Mouse (Mus musculus) ovary, postnatal 10 days (tissue): ENCODE results near the gene 4933416C03Rik.

Source experiments
- DNase-seq: peaks from one replicate; pipeline ENCODE4 v3.0.0; 2022; ENCODE audit warnings: low spot score

Gene 4933416C03Rik

DNA sequence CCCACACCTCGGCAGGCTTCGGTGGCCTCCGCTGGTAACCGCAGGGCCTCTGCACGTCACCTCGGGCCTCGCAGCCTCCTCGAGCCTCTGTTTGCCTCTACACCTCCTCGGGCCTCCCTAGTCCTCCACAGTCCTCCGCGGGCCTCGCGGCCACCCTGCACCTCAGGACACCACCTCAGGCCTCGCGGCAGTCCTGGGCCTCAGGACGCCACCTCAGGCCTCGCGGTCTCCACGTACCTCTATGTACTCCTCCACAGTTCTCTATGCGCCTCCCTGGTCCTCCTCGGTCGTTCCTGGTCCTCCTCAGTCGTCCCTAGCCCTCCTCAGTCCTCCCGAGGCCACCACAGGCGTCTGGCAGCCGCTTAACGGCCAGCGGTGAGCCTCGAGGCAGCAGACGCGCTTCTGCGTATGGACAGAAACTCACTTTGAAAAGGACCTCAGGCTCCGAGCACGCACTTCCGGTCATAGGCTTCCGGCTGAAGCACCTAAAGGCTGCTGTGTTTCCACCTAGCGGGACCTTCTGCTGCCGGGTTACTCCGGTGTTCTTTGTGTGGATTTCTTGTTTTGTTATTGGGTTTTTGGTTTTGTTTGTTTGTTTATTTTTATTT is at the start of gene 4933416C03Rik:
Gene 4933416C03Rik (minus strand): TSS at position 51 of the 608 bp plus-strand sequence.
- no peak for DNase-seq

- DNase-seq: no peak
These were observed 48.6 kb upstream of the 4933416C03Rik start for GRCm38 (mm10) chr10:116162338-116162737.

DNA sequence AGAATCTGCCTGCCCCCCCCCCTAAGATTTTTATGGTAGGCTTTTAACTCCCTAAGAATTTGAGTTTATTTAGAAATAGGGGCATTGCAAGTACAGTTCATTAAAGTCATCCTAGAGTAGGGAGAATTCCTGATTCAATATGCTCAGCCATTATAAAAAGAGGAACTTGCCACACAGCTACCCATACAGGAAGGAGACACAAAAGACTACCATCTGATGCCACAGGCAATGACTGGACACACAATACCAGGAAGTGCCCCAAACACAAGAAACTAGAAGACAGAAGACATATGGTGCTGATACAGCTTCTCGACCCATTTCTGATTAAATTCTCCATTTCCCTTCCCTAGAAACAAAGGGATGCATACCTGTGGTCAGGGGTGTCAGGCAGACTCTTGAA is 43.0 kb upstream of the 4933416C03Rik start:
- DNase-seq: no peak

- DNase-seq: no peak
These were observed 41.0 kb upstream of the 4933416C03Rik start for GRCm38 (mm10) chr10:116154707-116155106.

DNA sequence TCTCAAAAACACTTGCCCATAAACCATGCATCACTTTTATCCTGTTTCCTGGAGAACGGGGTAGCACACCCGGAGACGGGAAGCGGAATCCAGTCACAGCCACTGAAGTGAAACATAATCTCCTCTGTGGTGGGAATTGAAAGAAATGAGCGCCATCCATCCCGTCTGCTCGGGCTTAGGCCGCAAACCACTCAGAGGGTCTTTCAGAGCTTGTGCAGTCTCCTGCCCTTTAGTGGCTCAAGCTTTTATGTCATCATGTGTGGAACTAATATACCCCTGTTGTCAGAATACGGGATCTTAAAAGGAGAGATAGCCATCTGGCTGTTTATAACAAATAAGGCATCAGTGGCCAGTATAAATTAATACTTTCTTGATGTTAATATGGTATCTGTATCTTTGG is 32.4 kb upstream of the 4933416C03Rik start:
- no peak for DNase-seq

- no peak for DNase-seq
These were observed 30.0 kb upstream of the 4933416C03Rik start for GRCm38 (mm10) chr10:116143684-116144083.

- no peak for DNase-seq
These were observed 26.5 kb upstream of the 4933416C03Rik start for GRCm38 (mm10) chr10:116140226-116140625.

DNA sequence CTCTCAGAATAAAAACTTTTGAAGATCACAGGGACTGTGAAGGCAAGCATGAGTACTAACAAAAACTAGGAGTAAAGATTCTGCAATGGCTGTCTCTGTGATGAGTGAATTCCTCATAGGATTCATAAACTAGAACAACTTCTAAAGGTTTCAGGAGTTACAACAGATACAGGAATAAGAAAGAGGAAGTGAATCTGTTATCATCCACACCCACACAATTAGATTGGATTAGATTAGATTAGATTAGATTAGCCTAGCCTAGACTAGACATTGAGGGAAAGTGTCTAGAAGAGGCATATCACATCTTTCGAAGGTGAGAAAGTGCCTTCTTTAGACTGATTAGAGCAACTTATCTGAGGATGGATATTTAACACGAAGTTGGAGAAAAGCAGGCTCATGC is 21.5 kb upstream of the 4933416C03Rik start:
- DNase-seq: no peak

GRCm38 (mm10) chr10:116132233-116132632 is 18.5 kb upstream of the 4933416C03Rik start:
- no peak for DNase-seq

- DNase-seq: no peak
These were observed 17.5 kb upstream of the 4933416C03Rik start for GRCm38 (mm10) chr10:116131223-116131622.

DNA sequence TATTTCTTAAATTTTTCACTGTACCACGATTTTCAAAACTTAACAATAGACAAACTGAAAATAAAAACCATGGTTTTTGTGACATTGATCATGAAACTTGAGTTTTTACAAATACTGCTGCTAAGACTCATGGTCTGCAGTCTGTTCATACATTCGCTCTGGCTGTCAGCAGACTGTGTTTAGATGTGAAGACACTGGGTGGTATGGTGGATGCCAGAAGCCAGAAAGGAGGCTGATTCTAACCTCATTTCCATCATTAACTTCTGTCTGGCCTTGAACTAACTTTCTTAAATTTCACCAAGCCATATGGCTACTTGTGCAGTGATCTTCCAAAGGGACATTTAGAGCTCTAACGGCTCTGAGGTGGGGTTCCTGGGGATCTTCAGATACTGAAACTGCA is 16.7 kb upstream of the 4933416C03Rik start:
- no peak for DNase-seq

DNA sequence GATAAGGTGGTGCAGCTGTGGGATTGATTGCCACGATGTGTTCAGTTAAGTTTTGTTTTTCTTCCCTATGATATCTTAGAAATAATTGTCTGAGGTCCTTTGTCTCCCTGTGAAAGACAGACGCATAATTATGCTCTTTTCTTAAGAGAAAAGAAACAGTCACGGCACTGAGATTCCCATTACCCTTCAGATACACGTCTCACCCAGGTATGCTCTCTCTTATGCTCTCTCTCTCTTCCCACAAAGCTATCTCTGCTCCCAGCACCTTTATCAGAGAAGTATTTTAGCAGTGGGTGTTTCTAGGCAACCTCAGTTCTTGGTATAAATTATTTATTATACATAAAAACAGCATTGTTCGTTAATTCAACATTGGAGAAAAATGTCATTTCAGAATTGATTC is 11.6 kb upstream of the 4933416C03Rik start:
- no peak for DNase-seq

- DNase-seq: no peak
These were observed 10.1 kb upstream of the 4933416C03Rik start for GRCm38 (mm10) chr10:116123808-116124207.

DNA sequence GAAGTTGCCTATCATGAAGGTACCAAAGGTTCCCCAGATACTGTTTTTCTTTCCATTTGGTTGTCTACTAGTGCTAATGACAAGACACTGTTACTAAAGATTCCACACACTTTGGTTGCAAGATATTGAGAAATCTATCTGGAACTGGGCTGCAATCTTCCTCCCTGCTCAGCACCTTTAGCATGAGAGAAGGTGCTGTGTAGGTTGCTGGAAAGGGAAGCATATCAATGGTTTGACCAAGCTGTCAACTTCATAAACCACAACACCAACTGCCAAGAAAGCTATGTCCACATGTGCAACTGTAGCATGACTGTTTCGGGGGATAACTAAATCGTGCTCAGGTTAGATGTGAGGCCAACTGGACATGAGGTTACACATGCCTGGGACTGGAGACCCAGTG is 7.7 kb upstream of the 4933416C03Rik start:
- no peak for DNase-seq

- DNase-seq: no peak
These were observed 3.3 kb upstream of the 4933416C03Rik start for GRCm38 (mm10) chr10:116117060-116117459.

GRCm38 (mm10) chr10:116115881-116116677 is 2.4 kb upstream of the 4933416C03Rik start:
- DNase-seq: no peak

- no peak for DNase-seq
These were observed 849 bp downstream of the 4933416C03Rik start for GRCm38 (mm10) chr10:116112868-116113267.

GRCm38 (mm10) chr10:116108730-116109129 is 5.0 kb downstream of the 4933416C03Rik start:
- DNase-seq: no peak

- no peak for DNase-seq
These were observed 5.5 kb downstream of the 4933416C03Rik start for GRCm38 (mm10) chr10:116108176-116108575.

GRCm38 (mm10) chr10:116098470-116098869 is 15.2 kb downstream of the 4933416C03Rik start:
- DNase-seq: no peak

- no peak for DNase-seq
These were observed 17.3 kb downstream of the 4933416C03Rik start for GRCm38 (mm10) chr10:116096466-116096865.

GRCm38 (mm10) chr10:116083965-116084364 is 29.8 kb downstream of the 4933416C03Rik start:
- no peak for DNase-seq

- no peak for DNase-seq
These were observed 32.9 kb downstream of the 4933416C03Rik start for GRCm38 (mm10) chr10:116080841-116081240.

DNA sequence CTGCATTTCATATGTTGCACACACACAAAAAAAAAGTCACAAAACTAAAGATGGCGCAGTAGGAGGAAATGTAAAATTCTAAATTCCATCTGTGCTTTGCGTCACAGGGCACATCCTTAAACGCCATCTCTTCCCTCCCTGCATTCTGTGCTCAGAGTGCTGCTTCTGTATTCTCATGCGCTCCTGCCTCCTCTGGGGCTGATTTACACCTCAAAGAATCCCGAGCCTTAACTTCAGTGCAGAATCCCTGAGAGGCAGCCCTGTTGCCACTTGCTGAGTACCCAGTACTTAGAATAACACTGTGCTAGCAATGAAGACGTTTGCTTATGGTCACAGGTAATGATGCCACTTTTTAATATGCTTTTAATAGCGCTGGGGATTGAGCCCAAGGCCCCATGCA is 34.3 kb downstream of the 4933416C03Rik start:
- no peak for DNase-seq
